Mouse (Mus musculus) lung, adult 2 months (tissue): ENCODE measurements around the gene Olfr1356. TPM values are rescaled to one million over a fixed set of nuclear protein-coding genes. Genes with fewer than 3 reads are reported as not detected.
"Not testable (repeated sequence)": the region's sequence is repeated elsewhere in the genome, so short reads cannot be mapped to it uniquely, and the experiment has no call there.

Experiments used
- DNase-seq: peaks from one replicate; pipeline ENCODE4 v3.0.0; 2022
- H3K4me1 ChIP-seq: fragments of 200-500 bp; 2 replicates; pipeline ENCODE4 v1.6.1; 2011; ENCODE audit warnings: low read length; ENCODE audit not compliant: control insufficient read depth, insufficient read depth
- H3K4me3 ChIP-seq: fragments of 200-500 bp; replicated peaks from 2 replicates; pipeline ENCODE3; 2011; ENCODE audit warnings: low read depth, mild to moderate bottlenecking, control low read depth, low read length; ENCODE audit errors: extremely low read depth
- CTCF ChIP-seq: fragments of 200-500 bp; IDR thresholded peaks from 2 replicates; pipeline ENCODE4 v1.5.1; 2011; ENCODE audit warnings: mild to moderate bottlenecking, low read length, control low read depth; ENCODE audit not compliant: insufficient read depth
- POLR2A ChIP-seq: fragments of 200-500 bp; IDR thresholded peaks from 2 replicates; pipeline ENCODE4 v1.6.1; 2011; ENCODE audit warnings: low read depth, mild to moderate bottlenecking, control low read depth, low read length, borderline replicate concordance; ENCODE audit errors: extremely low read depth
- WGBS: fragments of 180-500 bp; shearing (Covaris S2); methylation state at CpG from one replicate; pipeline ENCODE4 v1.1.7; 2018; 5-methylcytosine and 5-hydroxymethylcytosine counted together
- polyA plus RNA-seq: library from polyadenylated mRNA; depleted of rRNA; stranded (reverse); fragments of >200 nt; gene quantifications from 2 replicates; pipeline ENCODE4 v1.2.3, GENCODE M21; 2012; rRNA removed

The Olfr1356 gene
- polyA plus RNA-seq: not detected in 2 replicates

- Histone ChIP-seq H3K4me3 (no peak within 1 kb of the TSS), H3K4me1 (no peaks in the 10 kb centered on the region)
- TF ChIP-seq CTCF: no peak
- TF ChIP-seq POLR2A: no peak
- 78% methylated on average over 2 of the region's 2 CpGs for WGBS
- DNase-seq: no peak
Observed at GRCm38 (mm10) chr10:78852066-78852465, at the start of gene Olfr1356. TSS of gene Olfr1356 (minus strand) at chr10:78852166.

DNA sequence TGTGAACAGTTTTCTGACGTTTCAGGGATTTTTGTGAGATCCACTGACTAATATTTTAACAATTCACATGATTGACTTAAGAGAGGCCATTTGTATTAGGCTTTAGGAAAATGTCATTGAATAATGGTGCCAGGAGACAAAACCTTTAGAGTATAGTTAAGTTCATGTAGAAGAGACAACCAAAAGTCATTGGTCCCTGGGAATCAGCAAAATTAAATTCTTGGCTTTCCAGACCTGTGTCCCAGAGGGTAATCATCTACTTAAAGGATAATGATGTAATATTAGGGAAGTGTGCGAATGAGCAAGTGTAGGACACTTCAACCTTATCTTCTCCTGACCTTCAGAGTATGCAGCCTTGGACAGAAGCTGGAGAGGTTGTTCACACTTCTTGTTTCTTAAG lies 23.3 kb upstream of the Olfr1356 start, which contains the start of gene Olfr1355:
Gene Olfr1355, plus strand, starts transcription at position 301 of the 400 bp plus-strand sequence.
- Histone ChIP-seq H3K4me1 (no peaks in the 10 kb centered on the region), H3K4me3 (no peak within 1 kb of the TSS)
- 53% methylated on average over 2 of the region's 2 CpGs for WGBS
- DNase-seq: no peak
- TF ChIP-seq POLR2A (no peak), CTCF (no peak)

DNA sequence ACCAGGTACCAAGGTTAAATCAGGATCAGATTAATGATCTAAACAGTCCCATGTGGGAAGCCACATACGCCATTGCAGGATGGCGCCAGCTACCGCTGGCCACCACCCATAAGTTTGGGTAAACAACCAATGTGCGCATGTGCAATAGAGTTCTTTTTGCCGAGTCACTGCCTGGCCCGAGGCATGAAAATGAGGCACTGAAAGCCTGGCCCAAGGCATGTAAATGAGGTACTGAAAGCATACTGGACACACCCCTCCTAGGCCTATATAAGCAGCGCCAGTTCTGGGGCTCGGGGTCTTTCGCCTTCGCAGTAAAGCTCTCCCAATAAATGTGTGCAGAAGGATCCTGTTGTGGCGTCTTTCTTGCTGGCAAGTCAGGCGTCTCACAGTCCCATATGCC lies 11.5 kb downstream of the Olfr1356 start:
- DNase-seq, H3K4me1 ChIP-seq, H3K4me3 ChIP-seq: not testable (repeated sequence)
- 90% methylated on average over 12 of the region's 12 CpGs for WGBS

GRCm38 (mm10) chr10:78812358-78813060 lies 39.5 kb downstream of the Olfr1356 start:
- DNase-seq: no peak
- TF ChIP-seq POLR2A (no peak), CTCF (no peak)
- Histone ChIP-seq H3K4me3 (no peak overlapping the region), H3K4me1 (no peaks in the 10 kb centered on the region)
- WGBS: 46% methylated on average over 6 of the region's 6 CpGs

DNA sequence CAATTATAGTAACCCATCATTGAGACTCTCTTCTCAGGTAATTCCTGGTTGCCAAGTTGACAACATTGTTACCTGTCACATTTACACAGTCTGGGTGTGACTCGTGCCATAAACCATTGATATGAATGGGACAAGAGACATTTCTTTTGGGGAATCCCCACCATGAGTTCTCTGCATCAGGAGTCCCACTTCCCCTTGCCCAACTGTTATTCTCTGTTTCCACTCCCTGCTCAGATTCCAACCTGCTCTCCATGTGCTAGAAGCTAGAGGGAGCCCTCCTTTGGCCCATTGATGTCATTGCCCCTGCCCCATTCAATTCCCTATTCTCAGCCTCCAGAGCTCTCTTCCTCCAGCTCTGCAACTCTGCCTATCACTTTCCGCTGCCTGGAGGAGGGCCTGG lies 50.5 kb downstream of the Olfr1356 start:
- Histone ChIP-seq H3K4me3 (no peak overlapping the region), H3K4me1 (no peaks in the 10 kb centered on the region)
- no peak for DNase-seq
- 78% methylated on average over 2 of the region's 2 CpGs for WGBS
- TF ChIP-seq POLR2A: no peak
- TF ChIP-seq CTCF: no peak

Other genes starting within 250 kb of the Olfr1356 start
- not detected in 2 replicates for gene Olfr1357, start 234.1 kb downstream of the Olfr1356 start, polyA plus RNA-seq
- gene Casp14, start 133.9 kb downstream of the Olfr1356 start, polyA plus RNA-seq: 0.05 and 3.6 TPM in 2 replicates
- gene Ccdc105, start 99.1 kb downstream of the Olfr1356 start, polyA plus RNA-seq: not detected in 2 replicates
- 0.25 and 0.50 TPM in 2 replicates for gene Slc1a6, start 71.7 kb downstream of the Olfr1356 start, polyA plus RNA-seq
- gene Olfr1355, start 23.4 kb upstream of the Olfr1356 start, polyA plus RNA-seq: not detected in 2 replicates
- not detected in 2 replicates for gene Olfr1354, start 61.0 kb upstream of the Olfr1356 start, polyA plus RNA-seq
- gene Olfr8, start 98.5 kb upstream of the Olfr1356 start, polyA plus RNA-seq: not detected in 2 replicates
- not detected in 2 replicates for gene Olfr1353, start 111.1 kb upstream of the Olfr1356 start, polyA plus RNA-seq
- not detected in 2 replicates for gene Olfr1352, start 128.9 kb upstream of the Olfr1356 start, polyA plus RNA-seq
- gene Olfr1351, start 160.3 kb upstream of the Olfr1356 start, polyA plus RNA-seq: not detected in 2 replicates
- not detected in 2 replicates for gene Olfr57, start 176.6 kb upstream of the Olfr1356 start, polyA plus RNA-seq
- gene 2610008E11Rik, start 245.4 kb upstream of the Olfr1356 start, polyA plus RNA-seq: 1.2 and 2.9 TPM in 2 replicates